Mouse (Mus musculus): ENCODE measurements around the gene Pkn1. TPM values are rescaled to one million over a fixed set of nuclear protein-coding genes. Genes with fewer than 3 reads are reported as not detected.

Gene Pkn1
- polyA plus RNA-seq, 1 experiment from 2014 or later: 20.6 TPM

- Histone ChIP-seq H3K9me3 (replicated peaks; ENCODE audit: control insufficient read depth, low read length) (no peaks in the 10 kb centered on the region), H3K27ac (replicated peaks; ENCODE audit: low read depth, low read length) (no peak overlapping the region), H3K4me2 (ENCODE audit: low read depth, low read length) (no peak overlapping the region), H3K27me3 (ENCODE audit: control insufficient read depth, insufficient read depth, low read length) (no peaks in the 10 kb centered on the region), H3K4me1 (ENCODE audit: control insufficient read depth, insufficient read depth, low read length) (no peaks in the 10 kb centered on the region), H3K36me3 (replicated peaks; ENCODE audit: control insufficient read depth, insufficient read depth, low read depth, low read length) (no peaks in the 10 kb centered on the region), H3K4me3 (ENCODE audit: low read depth, low read length) (no peak overlapping the region), H3K9ac (replicated peaks; ENCODE audit: low read length) (no peak overlapping the region)
- no peak for DNase-seq (ENCODE audit: low spot score)
- no peak for ATAC-seq (replicated peaks; ENCODE audit: insufficient number of reproducible peaks, low FRiP score, low TSS enrichment, low read depth)
- WGBS: 96% methylated on average over 2 of the region's 2 CpGs
Measured at GRCm38 (mm10) chr8:83618566-83618965, 80.4 kb downstream of the Pkn1 start.

GRCm38 (mm10) chr8:83617111-83617510 lies 81.9 kb downstream of the Pkn1 start:
- no peak for ATAC-seq (replicated peaks; ENCODE audit: insufficient number of reproducible peaks, low FRiP score, low TSS enrichment, low read depth)
- Histone ChIP-seq H3K27ac (replicated peaks; ENCODE audit: low read depth, low read length) (no peak overlapping the region), H3K4me2 (ENCODE audit: low read depth, low read length) (no peak overlapping the region), H3K4me3 (ENCODE audit: low read depth, low read length) (no peak overlapping the region), H3K9me3 (replicated peaks; ENCODE audit: control insufficient read depth, low read length) (no peaks in the 10 kb centered on the region), H3K36me3 (replicated peaks; ENCODE audit: control insufficient read depth, insufficient read depth, low read depth, low read length) (peaks cover 7% of the 10 kb centered on the region), H3K27me3 (ENCODE audit: control insufficient read depth, insufficient read depth, low read length) (no peaks in the 10 kb centered on the region), H3K9ac (replicated peaks; ENCODE audit: low read length) (no peak overlapping the region), H3K4me1 (ENCODE audit: control insufficient read depth, insufficient read depth, low read length) (no peaks in the 10 kb centered on the region)
- 83% methylated on average over 2 of the region's 2 CpGs for WGBS
- DNase-seq (ENCODE audit: low spot score): no peak

- Histone ChIP-seq H3K4me3 (ENCODE audit: low read depth, low read length) (no peak overlapping the region), H3K4me2 (ENCODE audit: low read depth, low read length) (no peak overlapping the region), H3K9ac (replicated peaks; ENCODE audit: low read length) (no peak overlapping the region), H3K4me1 (ENCODE audit: control insufficient read depth, insufficient read depth, low read length) (no peaks in the 10 kb centered on the region), H3K36me3 (replicated peaks; ENCODE audit: control insufficient read depth, insufficient read depth, low read depth, low read length) (peaks cover 8% of the 10 kb centered on the region), H3K27ac (replicated peaks; ENCODE audit: low read depth, low read length) (no peak overlapping the region), H3K9me3 (replicated peaks; ENCODE audit: control insufficient read depth, low read length) (no peaks in the 10 kb centered on the region), H3K27me3 (ENCODE audit: control insufficient read depth, insufficient read depth, low read length) (no peaks in the 10 kb centered on the region)
- no peak for ATAC-seq (replicated peaks; ENCODE audit: insufficient number of reproducible peaks, low FRiP score, low TSS enrichment, low read depth)
- DNase-seq (ENCODE audit: low spot score): no peak
Measured at GRCm38 (mm10) chr8:83616625-83617024, 82.4 kb downstream of the Pkn1 start.

Small RNA genes lying within 50 kb of the gene (microRNA-seq; reads per million reads assigned to microRNA genes)
- gene Mir1668 (ENCODE audit: borderline number of aligned reads): not detected

Other genes starting within 250 kb of the Pkn1 start
- 137 and 163 TPM in 2 replicates for gene Scoc, start 240.8 kb downstream of the Pkn1 start, polyA plus RNA-seq (2014; fragmentation: Nextera tagmentation; extraction: Ambion mirVana)
- not detected in 2 replicates for gene Olfr370, start 163.4 kb downstream of the Pkn1 start, polyA plus RNA-seq (2014; fragmentation: Nextera tagmentation; extraction: Ambion mirVana)
- gene Ndufb7, start 132.5 kb downstream of the Pkn1 start, polyA plus RNA-seq (2014; fragmentation: Nextera tagmentation; extraction: Ambion mirVana): 327 and 351 TPM in 2 replicates
- 667 and 692 TPM in 2 replicates for gene Tecr, start 91.2 kb downstream of the Pkn1 start, polyA plus RNA-seq (2014; fragmentation: Nextera tagmentation; extraction: Ambion mirVana)
- gene Dnajb1, start 91.0 kb downstream of the Pkn1 start, polyA plus RNA-seq (2014; fragmentation: Nextera tagmentation; extraction: Ambion mirVana): 54.4 and 61.4 TPM in 2 replicates
- gene Gipc1, start 46.5 kb downstream of the Pkn1 start, polyA plus RNA-seq (2014; fragmentation: Nextera tagmentation; extraction: Ambion mirVana): 169 and 177 TPM in 2 replicates
- 0.27 and 1.9 TPM in 2 replicates for gene Ptger1, start 32.5 kb downstream of the Pkn1 start, polyA plus RNA-seq (2014; fragmentation: Nextera tagmentation; extraction: Ambion mirVana)
- gene Ddx39, start 16.0 kb upstream of the Pkn1 start, polyA plus RNA-seq (2014; fragmentation: Nextera tagmentation; extraction: Ambion mirVana): 191 and 195 TPM in 2 replicates
- 19.0 and 22.1 TPM in 2 replicates for gene Adgre5, start 42.1 kb upstream of the Pkn1 start, polyA plus RNA-seq (2014; fragmentation: Nextera tagmentation; extraction: Ambion mirVana)
- gene Adgrl1, start 200.9 kb upstream of the Pkn1 start, polyA plus RNA-seq (2014; fragmentation: Nextera tagmentation; extraction: Ambion mirVana): 18.3 and 20.5 TPM in 2 replicates